Mouse (Mus musculus) ES-Bruce4 (cell line): Measurements from ENCODE around the gene Stum. TPM values are rescaled to one million over a fixed set of nuclear protein-coding genes. Genes with fewer than 3 reads are reported as not detected.

ENCODE experiments used
- H3K27ac ChIP-seq: 2 replicates; pipeline ENCODE4 v1.5.1; 2012; ENCODE audit warnings: low read length, inconsistent platforms; ENCODE audit not compliant: insufficient read depth
- H3K27me3 ChIP-seq: 2 replicates; pipeline ENCODE4 v1.6.1; 2012; ENCODE audit warnings: mild to moderate bottlenecking, low read length, inconsistent platforms; ENCODE audit not compliant: control insufficient read depth, poor library complexity, insufficient read depth, severe bottlenecking
- H3K36me3 ChIP-seq: 2 replicates; pipeline ENCODE4 v1.6.1; 2012; ENCODE audit warnings: inconsistent platforms, mild to moderate bottlenecking, low read length, moderate library complexity; ENCODE audit not compliant: control insufficient read depth, poor library complexity, insufficient read depth, severe bottlenecking
- H3K4me1 ChIP-seq: one replicate; pipeline ENCODE4 v1.8.1; 2011; ENCODE audit warnings: low read length; ENCODE audit not compliant: control insufficient read depth, insufficient read depth
- H3K4me3 ChIP-seq: 2 replicates; pipeline ENCODE4 v1.5.1; 2011; ENCODE audit warnings: low read depth, mild to moderate bottlenecking, low read length
- H3K9ac ChIP-seq: 2 replicates; pipeline ENCODE4 v1.6.1; 2012; ENCODE audit warnings: low read depth, mild to moderate bottlenecking, inconsistent platforms; ENCODE audit not compliant: poor library complexity, severe bottlenecking
- H3K9me3 ChIP-seq: replicated peaks from 2 replicates; pipeline ENCODE4 v1.6.1; 2012; ENCODE audit warnings: mild to moderate bottlenecking, low read length, inconsistent platforms; ENCODE audit not compliant: control insufficient read depth, poor library complexity, insufficient read depth, severe bottlenecking
- CTCF ChIP-seq: IDR thresholded peaks from one replicate; pipeline ENCODE4 v1.8.1; 2011; ENCODE audit warnings: low read depth, low read length
- EP300 ChIP-seq: IDR thresholded peaks from 2 replicates; pipeline ENCODE4 v1.6.1; 2011; ENCODE audit warnings: low read depth, low read length; ENCODE audit not compliant: insufficient read depth
- POLR2A ChIP-seq: IDR thresholded peaks from one replicate; pipeline ENCODE4 v1.8.1; 2011; ENCODE audit warnings: low read length; ENCODE audit not compliant: insufficient read depth
- polyA plus RNA-seq: library from polyadenylated mRNA; stranded (reverse); fragments of >200 nt; gene quantifications from 2 replicates; pipeline ENCODE4 v1.2.4, GENCODE M21; 2011; ENCODE audit warnings: low read depth; ENCODE audit not compliant: missing spikeins, insufficient read depth, insufficient read length

Gene Stum
- polyA plus RNA-seq, 1 experiment, result 0.36 TPM

DNA sequence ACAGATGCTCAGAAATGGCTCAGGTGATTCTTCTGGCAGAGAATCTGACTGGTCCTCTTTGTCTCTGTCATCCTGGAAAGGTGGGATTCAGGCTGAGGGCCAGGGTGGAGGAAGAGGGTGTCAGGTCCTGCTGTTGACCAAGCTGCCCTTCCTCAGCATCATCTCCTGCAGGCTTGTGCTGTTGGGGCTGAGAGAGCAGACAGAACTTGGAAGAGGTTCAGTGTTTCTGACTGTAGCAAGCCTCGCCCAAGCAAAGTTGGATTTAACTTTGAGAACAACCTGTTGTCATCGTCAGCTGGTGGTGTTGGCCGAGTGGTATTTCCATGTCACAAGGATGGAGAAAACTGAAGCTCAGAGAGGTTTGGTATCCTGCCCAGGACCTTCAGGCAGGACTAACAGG lies 78.6 kb downstream of the Stum start:
- Histone ChIP-seq H3K4me3 (no peak overlapping the region), H3K36me3 (no peaks in the 10 kb centered on the region), H3K27me3 (no peaks in the 10 kb centered on the region), H3K9ac (no peak overlapping the region), H3K4me1 (peaks cover 5% of the 10 kb centered on the region), H3K9me3 (no peaks in the 10 kb centered on the region), H3K27ac (no peak overlapping the region)
- TF ChIP-seq CTCF (no peak), POLR2A (no peak), EP300 (no peak)

DNA sequence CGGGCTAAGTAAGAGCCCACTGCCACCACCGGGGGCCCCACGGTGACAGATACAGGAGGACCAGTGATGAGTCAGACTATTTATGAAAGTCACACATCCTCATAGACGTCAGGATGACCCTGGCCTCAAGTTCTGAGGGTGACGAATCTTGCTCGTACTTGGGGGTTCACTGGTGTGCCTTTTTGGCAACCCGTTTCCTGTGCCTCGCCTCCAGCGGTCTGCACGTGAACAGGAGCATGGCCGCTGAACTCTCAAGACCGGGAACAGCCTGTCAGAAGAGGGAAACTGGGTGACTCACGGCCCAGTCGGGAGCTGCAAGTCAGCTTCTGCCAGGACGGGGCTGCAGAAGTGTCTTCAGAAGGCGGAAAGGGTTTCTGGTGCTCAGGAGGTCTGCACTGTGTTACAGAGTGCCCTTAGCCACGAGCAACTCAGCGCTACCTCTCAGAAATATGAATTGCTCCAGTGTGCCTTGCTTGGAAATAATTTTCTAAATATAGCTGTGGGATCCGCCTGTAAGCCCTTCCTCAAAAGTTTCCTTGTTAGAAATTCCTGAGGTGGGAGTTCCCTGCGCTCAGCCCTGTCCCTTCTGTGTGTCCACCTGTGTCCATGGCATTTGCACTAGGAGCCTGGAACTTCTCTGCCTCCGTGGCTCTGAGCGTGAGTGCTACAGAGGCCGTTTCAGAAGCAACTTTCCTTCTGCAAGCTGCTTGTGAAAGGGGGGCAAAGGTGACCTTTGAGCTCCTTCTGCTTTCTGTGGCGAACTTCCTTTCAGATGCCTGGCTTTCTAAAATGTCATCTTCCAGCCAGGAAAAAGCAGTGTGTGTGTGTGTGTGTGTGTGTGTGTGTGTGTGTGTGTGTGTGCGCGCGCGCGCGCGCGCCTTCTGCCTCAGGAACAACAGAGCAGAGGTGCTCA lies 79.4 kb downstream of the Stum start:
- H3K4me1 ChIP-seq, result peaks cover 5% of the 10 kb centered on the region
- TF ChIP-seq POLR2A (no peak), EP300 (no peak), CTCF (no peak)
- no peaks in the 10 kb centered on the region for H3K36me3 ChIP-seq
- no peaks in the 10 kb centered on the region for H3K27me3 ChIP-seq
- no peak overlapping the region for H3K9ac ChIP-seq
- no peak overlapping the region for H3K27ac ChIP-seq
- H3K4me3 ChIP-seq, result no peak overlapping the region
- no peaks in the 10 kb centered on the region for H3K9me3 ChIP-seq

DNA sequence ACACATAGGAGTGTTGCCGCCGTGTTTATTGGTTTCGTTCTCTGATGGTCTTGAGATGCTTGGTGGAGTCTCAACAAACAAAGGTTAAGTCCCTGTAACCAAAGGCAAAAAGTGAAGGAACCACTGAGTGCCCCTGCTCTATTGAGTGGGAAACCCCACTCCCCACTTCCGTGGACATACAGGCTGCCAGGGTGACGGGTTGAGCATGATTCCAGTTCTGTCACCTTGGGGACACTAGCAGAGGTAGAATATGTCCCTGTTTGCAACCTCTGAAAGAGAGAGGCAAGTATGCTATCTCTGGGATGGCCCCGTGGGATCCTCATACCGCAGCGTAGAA lies 80.0 kb downstream of the Stum start:
- Histone ChIP-seq H3K36me3 (no peaks in the 10 kb centered on the region), H3K4me1 (peaks cover 5% of the 10 kb centered on the region), H3K27me3 (no peaks in the 10 kb centered on the region), H3K9ac (no peak overlapping the region), H3K4me3 (no peak overlapping the region), H3K27ac (no peak overlapping the region), H3K9me3 (no peaks in the 10 kb centered on the region)
- TF ChIP-seq POLR2A (no peak), EP300 (no peak), CTCF (no peak)

DNA sequence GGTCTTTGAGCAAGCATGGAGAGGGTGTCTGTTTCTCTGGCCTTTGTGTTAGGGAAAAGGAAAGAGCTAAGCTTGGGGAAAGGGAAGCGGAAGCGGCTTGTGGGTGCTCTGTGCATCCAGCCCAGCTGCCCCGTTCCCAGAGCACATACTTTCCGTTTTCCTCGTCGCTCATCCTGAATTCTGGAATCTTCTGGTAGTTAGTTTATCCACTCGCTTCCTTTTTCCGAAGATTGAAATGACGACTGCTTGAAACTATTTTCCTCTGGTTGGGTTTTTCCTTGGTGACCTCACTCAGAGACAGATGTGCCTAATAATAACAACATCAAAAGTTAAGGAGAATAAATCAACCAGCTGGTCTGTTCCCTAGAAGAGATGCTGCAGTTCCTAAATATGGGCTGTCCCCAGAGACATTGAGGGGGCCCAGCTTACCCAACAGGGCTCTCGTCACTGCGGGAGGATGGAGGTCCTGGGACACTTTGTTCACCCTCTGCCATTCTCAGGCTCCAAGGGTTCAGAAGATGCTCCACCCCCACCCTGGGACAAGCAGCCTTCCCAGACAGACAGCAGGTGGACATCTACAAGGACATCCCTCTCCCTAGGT lies 80.7 kb downstream of the Stum start:
- Histone ChIP-seq H3K36me3 (no peaks in the 10 kb centered on the region), H3K9me3 (no peaks in the 10 kb centered on the region), H3K27ac (no peak overlapping the region), H3K27me3 (no peaks in the 10 kb centered on the region), H3K4me1 (peaks cover 5% of the 10 kb centered on the region), H3K9ac (no peak overlapping the region), H3K4me3 (no peak overlapping the region)
- TF ChIP-seq CTCF (no peak), EP300 (no peak), POLR2A (no peak)

DNA sequence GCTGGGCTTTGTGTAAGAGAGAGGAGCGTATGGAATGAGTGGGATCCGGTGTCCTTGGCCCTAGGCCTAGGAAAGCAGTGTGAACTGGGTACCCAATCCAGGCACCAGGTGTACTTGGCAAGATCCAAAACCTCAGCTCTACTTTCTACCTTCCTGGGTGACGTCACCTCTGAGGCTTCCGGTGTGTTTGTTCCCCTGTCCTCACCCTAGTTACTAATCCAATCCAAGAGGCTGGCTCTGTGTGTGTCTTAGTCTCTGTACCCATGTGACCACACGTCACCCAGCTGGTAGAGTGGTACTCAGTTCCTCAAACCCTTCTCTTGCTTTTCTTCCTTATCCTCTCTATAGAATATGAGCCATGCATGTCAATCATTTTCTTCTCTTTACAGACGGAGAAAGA lies 81.6 kb downstream of the Stum start:
- H3K4me3 ChIP-seq, result no peak overlapping the region
- no peaks in the 10 kb centered on the region for H3K36me3 ChIP-seq
- peaks cover 5% of the 10 kb centered on the region for H3K4me1 ChIP-seq
- no peak for TF ChIP-seq POLR2A
- H3K27ac ChIP-seq, result no peak overlapping the region
- no peak overlapping the region for H3K9ac ChIP-seq
- no peaks in the 10 kb centered on the region for H3K27me3 ChIP-seq
- H3K9me3 ChIP-seq, result no peaks in the 10 kb centered on the region
